ENCODE assay signal across 24 mouse cellular contexts in the genomic region with DNA sequence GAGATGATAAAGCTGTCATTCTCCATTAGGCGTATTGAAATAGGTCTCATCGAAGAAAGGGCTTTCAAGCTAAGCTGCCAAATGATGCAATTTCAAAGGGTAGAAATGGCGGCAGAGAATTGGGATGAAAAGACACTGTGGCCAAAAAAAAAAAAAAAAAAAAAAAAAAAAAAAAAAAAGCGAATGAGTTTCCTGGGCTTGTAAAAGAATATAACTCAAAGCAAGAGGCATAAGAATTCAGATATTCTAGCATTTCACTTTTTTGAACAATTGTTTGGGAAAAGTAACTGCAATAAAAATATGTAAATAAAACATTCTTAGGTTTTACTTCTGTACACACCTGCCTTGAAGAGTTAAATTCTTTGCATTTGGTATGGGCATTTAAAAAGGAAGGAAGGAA. TPM values are rescaled to one million over a fixed set of nuclear protein-coding genes. Genes with fewer than 3 reads are reported as not detected.
"Had no signal": no experiment of that assay in that cellular context is flagged by ENCODE, and none has a peak within 500 bp of the region (broad histone marks: within the 10 kb centered on the region; RNA-seq: fewer than 3 reads in every experiment).

No protein-coding gene starts in this region.

- H3K9me3 ChIP-seq: neural tube, embryonic 13.5 days; neural tube, embryonic 15.5 days; stomach, embryonic 15.5 days had no signal

- H3K4me3 ChIP-seq: neural tube, embryonic 13.5 days; neural tube, embryonic 15.5 days; stomach, embryonic 15.5 days had no signal

- H3K27me3 ChIP-seq: neural tube, embryonic 13.5 days; neural tube, embryonic 15.5 days; stomach, embryonic 15.5 days had no signal

- DNase-seq: right cerebral cortex, adult 18-20 months; right cerebral cortex, postnatal 14 days; right cerebral cortex, postnatal 25 days; right cerebral cortex, postnatal 4 days; spleen, adult 18-20 months; thymus, adult 18-20 months; thymus, adult 2 months; thymus, postnatal 14 days; thymus, postnatal 25 days; thymus, postnatal 36 days; thymus, postnatal 4 days had no signal

- H3K9ac ChIP-seq: neural tube, embryonic 13.5 days; neural tube, embryonic 15.5 days; stomach, embryonic 15.5 days had no signal

- H3K27ac ChIP-seq: neural tube, embryonic 13.5 days; neural tube, embryonic 15.5 days; stomach, embryonic 15.5 days; stomach, postnatal 0 days had no signal

- H3K4me1 ChIP-seq: neural tube, embryonic 13.5 days; neural tube, embryonic 15.5 days; stomach, embryonic 15.5 days had no signal

- H3K4me2 ChIP-seq: neural tube, embryonic 13.5 days; neural tube, embryonic 15.5 days; stomach, embryonic 15.5 days had no signal

- H3K36me3 ChIP-seq: neural tube, embryonic 13.5 days; neural tube, embryonic 15.5 days; stomach, embryonic 15.5 days had no signal

RNA-seq across cellular contexts. Expression of a gene that starts 3.6 kb away (rescaled TPM):
- total RNA-seq: neutrophil, adult 5-6 weeks had no signal
- polyA plus RNA-seq: neural tube, embryonic 13.5 days; neural tube, embryonic 14.5 days; neural tube, embryonic 15.5 days; small intestine, adult 2 months; spleen, adult 2 months; stomach, embryonic 14.5 days; stomach, embryonic 15.5 days; stomach, embryonic 16.5 days; stomach, postnatal 0 days; testis, adult 2 months; thymus, adult 2 months; thymus, postnatal 0 days; urinary bladder, adult 2 months had no signal
